Mouse (Mus musculus): ENCODE data around the gene Gm16223. TPM values are rescaled to one million over a fixed set of nuclear protein-coding genes. Genes with fewer than 3 reads are reported as not detected.

The Gm16223 gene
- polyA plus RNA-seq, 1 experiment = 0.65 TPM

DNA sequence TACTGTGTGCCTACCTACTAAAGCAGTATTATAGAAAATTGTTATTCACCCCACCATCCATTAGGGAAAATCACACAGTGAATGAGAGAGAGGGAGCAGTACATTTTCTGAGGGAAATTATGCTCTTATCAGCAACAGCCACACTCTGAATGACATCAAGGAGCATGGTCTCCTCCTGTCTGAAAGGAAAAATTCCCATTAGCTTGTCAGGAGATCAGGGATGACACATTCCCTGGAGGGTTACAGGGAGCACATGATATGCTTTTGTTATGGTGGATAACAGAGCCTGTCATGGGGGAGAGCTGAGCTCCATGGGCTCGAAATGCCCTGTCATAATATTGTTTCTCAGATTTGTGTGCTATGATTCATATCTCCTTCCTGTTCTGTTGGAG, 424 bp downstream of the Gm16223 start:
- no peak overlapping the region for H3K4me3 ChIP-seq (replicated peaks; ENCODE audit: control insufficient read depth, low read depth, low read length)
- TF ChIP-seq CTCF (IDR thresholded peaks at IDR 0.05; ENCODE audit: control insufficient read depth, insufficient read depth, low read length) = no peak
- TF ChIP-seq POLR2A (IDR thresholded peaks at IDR 0.05; ENCODE audit: borderline replicate concordance, control insufficient read depth, low read depth, low read length) = no peak
- no peaks in the 10 kb centered on the region for H3K4me1 ChIP-seq (ENCODE audit: control insufficient read depth, insufficient read depth, low read length)
- whole genome bisulfite sequencing = 56% methylated on average over 1 of the region's 1 CpGs
- H3K27ac ChIP-seq (ENCODE audit: control insufficient read depth, insufficient read depth, low read depth, low read length, poor library complexity) = no peak overlapping the region

GRCm38 (mm10) chr5:42116586-42117346, 49.0 kb downstream of the Gm16223 start:
- 65% methylated on average over 5 of the region's 5 CpGs for WGBS
- TF ChIP-seq CTCF (IDR thresholded peaks at IDR 0.05; ENCODE audit: control insufficient read depth, insufficient read depth, low read length) = no peak
- TF ChIP-seq POLR2A (IDR thresholded peaks at IDR 0.05; ENCODE audit: borderline replicate concordance, control insufficient read depth, low read depth, low read length) = no peak
- H3K4me1 ChIP-seq (ENCODE audit: control insufficient read depth, insufficient read depth, low read length) = no peaks in the 10 kb centered on the region
- H3K27ac ChIP-seq (ENCODE audit: control insufficient read depth, insufficient read depth, low read depth, low read length, poor library complexity) = no peak overlapping the region
- H3K4me3 ChIP-seq (replicated peaks; ENCODE audit: control insufficient read depth, low read depth, low read length) = no peak overlapping the region

- Histone ChIP-seq H3K4me1 (ENCODE audit: control insufficient read depth, insufficient read depth, low read length) (no peaks in the 10 kb centered on the region), H3K27ac (ENCODE audit: control insufficient read depth, insufficient read depth, low read depth, low read length, poor library complexity) (no peak overlapping the region), H3K4me3 (replicated peaks; ENCODE audit: control insufficient read depth, low read depth, low read length) (no peak overlapping the region)
- TF ChIP-seq CTCF (IDR thresholded peaks at IDR 0.05; ENCODE audit: control insufficient read depth, insufficient read depth, low read length) = no peak
- TF ChIP-seq POLR2A (IDR thresholded peaks at IDR 0.05; ENCODE audit: borderline replicate concordance, control insufficient read depth, low read depth, low read length) = no peak
These were observed 57.8 kb downstream of the Gm16223 start for GRCm38 (mm10) chr5:42125562-42125961.

- no peaks in the 10 kb centered on the region for H3K4me1 ChIP-seq (ENCODE audit: control insufficient read depth, insufficient read depth, low read length)
- H3K27ac ChIP-seq (ENCODE audit: control insufficient read depth, insufficient read depth, low read depth, low read length, poor library complexity) = no peak overlapping the region
- no peak overlapping the region for H3K4me3 ChIP-seq (replicated peaks; ENCODE audit: control insufficient read depth, low read depth, low read length)
- TF ChIP-seq POLR2A (IDR thresholded peaks at IDR 0.05; ENCODE audit: borderline replicate concordance, control insufficient read depth, low read depth, low read length) (no peak), CTCF (IDR thresholded peaks at IDR 0.05; ENCODE audit: control insufficient read depth, insufficient read depth, low read length) (no peak)
- 71% methylated on average over 3 of the region's 3 CpGs for WGBS
These were observed 87.9 kb downstream of the Gm16223 start for GRCm38 (mm10) chr5:42155626-42156025.

DNA sequence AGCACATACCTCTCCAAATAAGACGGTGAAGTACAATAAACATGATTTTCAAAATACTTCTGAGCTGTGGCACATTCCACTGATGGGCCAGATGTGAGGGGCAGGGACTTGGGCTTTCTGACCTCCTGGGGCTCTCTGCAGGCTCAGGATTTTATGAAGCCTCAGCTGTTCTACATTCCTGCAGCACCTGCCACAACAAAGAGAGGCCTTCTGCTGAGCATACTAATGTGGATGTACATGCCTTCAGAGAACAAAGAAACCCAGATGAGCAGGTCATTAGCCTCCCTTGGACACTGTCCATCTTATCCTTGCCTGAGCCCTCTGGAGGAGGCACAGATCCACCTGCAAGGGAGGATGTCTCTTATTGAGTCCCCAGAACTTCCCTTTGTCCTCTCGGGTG, 97.0 kb downstream of the Gm16223 start:
- TF ChIP-seq POLR2A (IDR thresholded peaks at IDR 0.05; ENCODE audit: borderline replicate concordance, control insufficient read depth, low read depth, low read length) = no peak
- no peak overlapping the region for H3K27ac ChIP-seq (ENCODE audit: control insufficient read depth, insufficient read depth, low read depth, low read length, poor library complexity)
- H3K4me3 ChIP-seq (replicated peaks; ENCODE audit: control insufficient read depth, low read depth, low read length) = no peak overlapping the region
- 74% methylated on average over 2 of the region's 2 CpGs for WGBS
- H3K4me1 ChIP-seq (ENCODE audit: control insufficient read depth, insufficient read depth, low read length) = no peaks in the 10 kb centered on the region

DNA sequence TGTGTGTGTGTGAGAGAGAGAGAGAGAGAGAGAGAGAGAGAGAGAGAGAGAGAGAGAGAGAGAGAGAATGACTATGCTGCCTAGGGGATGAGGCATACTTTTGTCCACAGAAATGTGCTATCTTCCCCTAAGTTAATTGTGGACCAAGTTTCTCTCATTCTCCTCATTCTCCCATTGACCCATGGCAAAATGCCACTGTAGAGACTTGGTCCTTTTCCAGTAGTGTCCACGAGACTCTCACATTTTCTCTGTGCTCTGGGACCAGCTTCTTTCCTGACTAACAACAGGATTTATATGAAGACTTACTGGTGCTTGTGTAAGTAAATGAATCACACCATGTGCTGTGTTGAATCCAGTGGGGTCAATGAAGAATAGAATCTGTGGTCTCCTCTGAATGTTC, 98.6 kb downstream of the Gm16223 start:
- TF ChIP-seq CTCF (IDR thresholded peaks at IDR 0.05; ENCODE audit: control insufficient read depth, insufficient read depth, low read length) = no peak
- no peak for TF ChIP-seq POLR2A (IDR thresholded peaks at IDR 0.05; ENCODE audit: borderline replicate concordance, control insufficient read depth, low read depth, low read length)
- no peak overlapping the region for H3K4me3 ChIP-seq (replicated peaks; ENCODE audit: control insufficient read depth, low read depth, low read length)
- 45% methylated on average over 1 of the region's 1 CpGs for WGBS
- no peak overlapping the region for H3K27ac ChIP-seq (ENCODE audit: control insufficient read depth, insufficient read depth, low read depth, low read length, poor library complexity)
- H3K4me1 ChIP-seq (ENCODE audit: control insufficient read depth, insufficient read depth, low read length) = no peaks in the 10 kb centered on the region

GRCm38 (mm10) chr5:42168071-42168470, 100.3 kb downstream of the Gm16223 start:
- no peak overlapping the region for H3K4me3 ChIP-seq (replicated peaks; ENCODE audit: control insufficient read depth, low read depth, low read length)
- no peak for TF ChIP-seq POLR2A (IDR thresholded peaks at IDR 0.05; ENCODE audit: borderline replicate concordance, control insufficient read depth, low read depth, low read length)
- TF ChIP-seq CTCF (IDR thresholded peaks at IDR 0.05; ENCODE audit: control insufficient read depth, insufficient read depth, low read length) = no peak
- WGBS = 77% methylated on average over 3 of the region's 3 CpGs

GRCm38 (mm10) chr5:42168785-42169184, 101.0 kb downstream of the Gm16223 start:
- H3K4me3 ChIP-seq (replicated peaks; ENCODE audit: control insufficient read depth, low read depth, low read length) = no peak overlapping the region
- TF ChIP-seq CTCF (IDR thresholded peaks at IDR 0.05; ENCODE audit: control insufficient read depth, insufficient read depth, low read length) = no peak
- no peak for TF ChIP-seq POLR2A (IDR thresholded peaks at IDR 0.05; ENCODE audit: borderline replicate concordance, control insufficient read depth, low read depth, low read length)
- no peak overlapping the region for H3K27ac ChIP-seq (ENCODE audit: control insufficient read depth, insufficient read depth, low read depth, low read length, poor library complexity)
- H3K4me1 ChIP-seq (ENCODE audit: control insufficient read depth, insufficient read depth, low read length) = no peaks in the 10 kb centered on the region
- 78% methylated on average over 5 of the region's 5 CpGs for WGBS

More at GRCm38 (mm10) chr5:42168071-42168470, 100.3 kb downstream of the Gm16223 start:
- H3K4me1 ChIP-seq (ENCODE audit: control insufficient read depth, insufficient read depth, low read length) = no peaks in the 10 kb centered on the region
- no peak overlapping the region for H3K27ac ChIP-seq (ENCODE audit: control insufficient read depth, insufficient read depth, low read depth, low read length, poor library complexity)

DNA sequence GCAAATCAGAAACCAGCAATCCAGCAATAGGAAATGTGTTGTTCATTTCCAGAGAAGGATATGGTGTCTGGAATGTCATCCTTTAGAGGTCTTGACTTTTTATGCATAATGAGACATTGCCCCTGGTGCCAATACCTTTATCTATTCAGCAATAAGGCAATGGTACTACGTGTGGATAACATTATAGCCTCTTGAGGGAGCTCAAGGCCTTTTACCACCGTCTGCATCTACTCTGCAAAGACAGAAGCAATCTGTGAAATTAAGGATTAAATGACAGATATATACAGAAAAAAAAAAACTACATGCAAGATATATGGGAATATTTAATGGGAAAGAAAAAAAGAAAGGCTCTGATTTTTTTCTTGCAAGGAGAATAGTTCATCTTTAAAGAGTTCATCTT, 106.3 kb downstream of the Gm16223 start:
- Histone ChIP-seq H3K27ac (ENCODE audit: control insufficient read depth, insufficient read depth, low read depth, low read length, poor library complexity) (no peak overlapping the region), H3K4me3 (replicated peaks; ENCODE audit: control insufficient read depth, low read depth, low read length) (no peak overlapping the region), H3K4me1 (ENCODE audit: control insufficient read depth, insufficient read depth, low read length) (no peaks in the 10 kb centered on the region)
- 52% methylated on average over 2 of the region's 2 CpGs for WGBS
- TF ChIP-seq POLR2A (IDR thresholded peaks at IDR 0.05; ENCODE audit: borderline replicate concordance, control insufficient read depth, low read depth, low read length) (no peak), CTCF (IDR thresholded peaks at IDR 0.05; ENCODE audit: control insufficient read depth, insufficient read depth, low read length) (no peak)
